Mouse (Mus musculus) frontal cortex, postnatal 25 days (tissue): Measurements from ENCODE around the gene Gna11.

Experiments
- DNase-seq, 2 experiments: peaks; one replicate each; pipeline ENCODE4 v3.0.0; 2022; ENCODE audit warnings: low spot score in 2 of 2

The Gna11 gene

DNA sequence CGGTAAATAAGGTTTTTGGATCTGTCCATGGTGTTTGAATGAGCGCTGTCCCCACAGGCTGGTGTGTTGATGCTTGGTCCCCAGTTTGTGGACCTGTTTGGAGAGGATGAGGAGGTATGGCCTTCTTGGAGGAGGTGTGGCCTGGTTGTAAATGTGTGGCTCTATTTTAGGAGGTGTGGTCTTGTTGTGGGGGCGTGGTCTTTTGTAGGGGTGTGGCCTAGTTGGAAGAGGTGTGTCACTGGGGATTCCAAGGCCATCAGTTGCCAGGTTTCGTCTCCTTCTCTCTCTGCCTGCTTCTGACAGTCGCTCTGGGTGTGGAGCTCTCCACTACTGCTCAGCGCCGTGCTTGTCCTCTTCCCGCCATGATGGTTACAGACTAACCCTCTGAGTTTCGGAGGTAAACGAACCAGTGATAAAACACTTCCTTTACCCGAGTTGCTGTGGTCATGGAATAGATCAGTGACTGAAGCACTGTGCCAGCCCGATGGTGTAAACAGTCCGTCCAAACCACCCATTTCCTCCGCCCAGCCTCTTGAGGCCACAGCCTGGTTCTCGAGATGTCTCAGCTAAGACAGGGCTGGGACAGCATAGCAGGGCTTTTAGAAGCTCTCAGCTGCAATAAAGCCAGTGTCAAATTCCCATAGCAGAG lies 39.9 kb downstream of the Gna11 start:
- DNase-seq, result no peak

DNA sequence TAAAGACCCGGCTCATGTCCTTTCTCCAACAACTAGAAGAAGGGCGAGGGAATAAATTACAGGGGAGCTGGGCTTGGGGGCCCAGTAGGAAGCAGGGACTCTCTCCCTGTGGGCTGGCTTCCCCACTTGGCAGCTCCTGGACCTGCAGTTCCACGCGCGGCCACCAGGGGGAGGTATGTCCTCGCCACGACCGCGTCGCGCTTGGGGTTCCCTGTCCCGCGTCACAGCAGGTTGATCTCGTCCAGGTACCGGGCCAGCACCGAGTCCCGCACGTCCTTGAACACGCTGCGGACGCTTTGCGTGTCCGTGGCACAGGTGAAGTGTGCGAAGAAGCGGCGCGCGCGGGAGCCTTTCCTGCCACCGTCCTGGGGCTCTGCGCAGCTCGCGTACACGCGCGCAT lies 42.3 kb downstream of the Gna11 start:
- DNase-seq, result peak; percentile 91 to 94

DNA sequence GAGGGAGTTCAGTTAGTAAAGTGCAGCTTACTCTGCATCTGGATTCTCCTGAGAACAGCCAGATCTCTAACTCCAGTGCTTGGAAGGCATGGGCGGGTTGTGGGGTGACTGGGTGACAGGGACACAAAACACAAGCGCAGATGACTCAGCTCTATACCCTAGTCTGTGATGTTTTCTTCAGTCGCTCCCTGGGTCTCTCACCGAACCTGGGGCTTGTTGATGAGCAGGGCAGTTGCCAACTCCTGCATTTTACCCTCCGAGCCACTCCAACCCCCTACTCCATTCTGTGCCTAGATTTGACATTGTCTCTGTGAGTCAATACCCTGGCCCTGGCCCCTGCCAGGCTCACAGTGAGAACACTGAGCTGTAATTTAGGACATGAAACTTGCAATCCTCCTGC lies 43.1 kb downstream of the Gna11 start:
- no peak for DNase-seq

DNA sequence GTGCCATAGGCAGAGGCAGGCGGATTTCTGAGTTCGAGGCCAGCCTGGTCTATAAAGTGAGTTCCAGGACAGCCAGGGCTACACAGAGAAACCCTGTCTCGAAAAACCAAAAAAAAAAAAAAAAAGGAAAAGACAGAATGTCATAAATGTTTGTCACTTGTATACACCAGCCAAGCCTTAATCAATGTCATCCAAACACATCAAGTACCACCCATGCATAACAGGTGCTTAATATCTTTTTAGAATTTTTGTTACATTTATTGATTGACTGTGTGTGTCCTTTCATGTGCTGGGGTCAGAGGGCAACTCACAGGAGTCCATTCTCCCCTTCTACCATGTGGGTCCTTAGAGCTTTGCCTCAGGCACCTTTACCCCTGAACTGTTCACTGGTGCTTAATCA lies 45.0 kb downstream of the Gna11 start, which contains the start of gene S1pr4:
Gene S1pr4, minus strand, starts transcription at position 101 of the 400 bp plus-strand sequence.
- DNase-seq, result no peak

DNA sequence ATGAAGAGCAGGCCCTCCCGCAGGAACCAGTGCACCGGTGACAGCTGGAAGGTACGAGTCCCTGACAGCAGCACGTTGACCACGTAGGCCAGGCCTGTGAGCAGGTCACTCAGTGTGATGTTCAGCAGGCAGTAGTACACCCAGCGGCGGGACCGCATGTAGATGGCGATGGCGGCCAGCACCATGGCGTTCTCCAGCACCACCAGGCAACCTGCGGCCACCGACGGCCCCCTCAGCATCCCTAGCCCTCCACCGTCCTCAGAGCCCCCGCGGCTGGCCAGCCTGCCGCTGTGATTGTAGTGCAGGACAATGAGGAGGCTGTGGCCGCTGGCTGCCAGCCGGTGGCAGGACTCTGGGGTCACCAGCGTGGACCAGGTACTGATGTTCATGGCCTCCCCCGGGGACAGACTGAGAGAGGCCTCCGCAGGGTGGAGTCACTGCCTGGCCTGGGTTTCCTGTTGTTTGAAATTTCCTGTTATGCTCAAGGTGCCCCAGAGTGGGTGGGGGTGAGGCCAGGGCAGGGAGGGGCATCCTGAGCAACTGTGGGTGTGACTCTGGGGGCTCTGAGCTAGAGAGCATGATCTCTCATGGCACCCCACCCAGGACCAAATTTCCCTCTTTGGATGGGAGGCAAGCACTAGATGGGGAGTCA lies 45.6 kb downstream of the Gna11 start:
- DNase-seq, result no peak

DNA sequence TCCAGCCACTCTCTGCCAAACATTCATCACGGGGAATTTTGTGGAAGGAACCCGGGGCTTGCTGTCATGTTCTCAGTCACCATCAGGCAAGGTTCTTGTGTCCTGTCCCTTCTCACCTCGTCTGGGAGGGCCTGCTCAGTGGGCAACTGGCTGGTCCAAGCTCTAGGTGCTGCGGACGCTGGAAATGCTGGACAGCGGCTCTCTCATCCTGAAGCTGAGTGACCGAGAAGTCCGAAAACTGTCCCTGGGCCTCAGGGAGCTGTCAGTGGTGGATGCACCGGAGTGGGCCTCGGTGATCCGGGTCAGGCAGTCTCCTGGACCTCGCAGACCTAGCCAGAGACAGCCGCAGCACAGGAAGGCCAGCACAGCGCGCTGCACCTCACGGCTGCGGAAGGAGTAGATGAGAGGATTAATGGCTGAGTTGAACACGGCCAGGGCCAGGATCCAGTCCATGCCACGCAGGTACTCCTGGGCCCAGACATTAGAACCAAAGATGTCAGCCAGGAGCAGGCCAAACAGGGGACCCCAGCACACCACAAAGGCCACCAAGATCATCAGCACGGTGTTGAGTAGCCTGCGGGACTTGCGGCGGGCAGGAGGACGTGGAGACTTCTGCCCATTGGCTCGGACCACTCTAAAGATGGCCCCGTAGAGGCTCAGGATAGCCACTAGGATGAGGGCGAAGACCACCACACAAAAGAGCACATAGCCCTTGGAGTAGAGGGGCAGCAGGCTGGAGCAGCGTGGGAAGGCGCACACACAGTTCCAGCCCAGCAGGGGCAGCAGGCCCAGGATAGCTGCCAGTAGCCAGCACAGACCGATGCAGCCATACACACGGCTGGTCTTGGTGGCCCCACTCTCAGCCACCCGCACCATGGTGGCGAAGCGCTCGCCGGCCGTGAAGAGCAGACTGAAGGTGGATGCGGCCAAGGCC lies 46.4 kb downstream of the Gna11 start:
- no peak for DNase-seq

DNA sequence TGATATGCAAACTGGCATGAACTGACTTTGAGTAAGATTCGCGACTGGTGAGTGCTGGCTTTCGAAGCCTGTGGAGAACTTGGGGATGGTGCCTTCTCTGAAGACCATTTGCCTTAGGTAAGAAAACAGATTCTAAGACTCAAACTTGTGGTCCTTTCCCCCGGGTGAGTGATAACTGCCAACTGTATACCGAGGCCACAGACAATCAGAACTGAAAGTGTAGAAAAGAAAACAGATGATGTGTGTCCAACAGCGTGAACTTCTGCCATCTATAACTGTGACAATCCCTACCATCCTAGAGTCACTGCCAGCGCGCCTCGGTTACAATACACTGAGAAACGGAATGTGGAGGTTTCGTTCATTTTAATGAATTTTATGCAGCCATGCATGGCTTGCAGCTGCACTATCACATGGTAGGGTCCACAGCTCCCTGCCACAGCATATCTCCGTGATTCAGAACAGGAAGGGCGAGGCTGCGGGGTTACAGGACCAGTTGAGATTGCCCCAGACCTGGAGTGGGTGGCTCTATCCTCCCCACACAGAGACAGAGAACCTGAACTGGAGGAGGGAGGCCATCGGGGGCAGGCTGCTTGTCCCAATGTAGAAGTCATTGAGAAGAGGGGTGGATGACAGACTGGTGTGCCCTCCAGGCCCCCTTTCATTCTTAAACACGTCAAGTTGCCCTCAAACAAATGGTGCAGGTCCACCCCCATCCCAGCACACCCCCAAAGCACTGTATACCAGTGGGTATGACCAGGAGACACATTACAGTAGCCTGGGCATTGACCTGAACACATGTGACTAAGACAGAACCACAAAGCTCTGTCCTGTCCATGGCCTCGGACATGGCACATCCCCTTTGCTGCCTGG lies 47.4 kb downstream of the Gna11 start:
- peak in 1 of 2 experiments; percentile 4 for DNase-seq

DNA sequence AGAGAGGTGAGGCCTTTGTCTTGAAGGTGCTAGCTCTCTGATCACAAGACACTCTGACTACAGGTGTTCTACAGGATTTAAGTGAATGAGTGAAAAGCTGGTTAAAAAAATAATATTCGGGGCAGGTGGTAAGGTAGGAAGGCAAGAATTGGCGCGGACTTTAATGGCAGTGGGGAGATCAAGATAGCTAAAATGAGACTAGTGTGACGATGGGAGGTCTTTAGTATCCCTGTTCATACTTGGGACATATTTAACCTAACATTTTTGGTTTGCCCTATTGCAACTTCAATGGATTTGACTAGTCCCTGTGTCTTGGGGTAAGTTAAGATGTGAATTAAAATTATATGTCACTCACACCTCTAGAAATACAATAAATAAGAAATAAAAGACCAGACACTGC lies 48.0 kb downstream of the Gna11 start:
- peak in 1 of 2 experiments; percentile 4 for DNase-seq

DNA sequence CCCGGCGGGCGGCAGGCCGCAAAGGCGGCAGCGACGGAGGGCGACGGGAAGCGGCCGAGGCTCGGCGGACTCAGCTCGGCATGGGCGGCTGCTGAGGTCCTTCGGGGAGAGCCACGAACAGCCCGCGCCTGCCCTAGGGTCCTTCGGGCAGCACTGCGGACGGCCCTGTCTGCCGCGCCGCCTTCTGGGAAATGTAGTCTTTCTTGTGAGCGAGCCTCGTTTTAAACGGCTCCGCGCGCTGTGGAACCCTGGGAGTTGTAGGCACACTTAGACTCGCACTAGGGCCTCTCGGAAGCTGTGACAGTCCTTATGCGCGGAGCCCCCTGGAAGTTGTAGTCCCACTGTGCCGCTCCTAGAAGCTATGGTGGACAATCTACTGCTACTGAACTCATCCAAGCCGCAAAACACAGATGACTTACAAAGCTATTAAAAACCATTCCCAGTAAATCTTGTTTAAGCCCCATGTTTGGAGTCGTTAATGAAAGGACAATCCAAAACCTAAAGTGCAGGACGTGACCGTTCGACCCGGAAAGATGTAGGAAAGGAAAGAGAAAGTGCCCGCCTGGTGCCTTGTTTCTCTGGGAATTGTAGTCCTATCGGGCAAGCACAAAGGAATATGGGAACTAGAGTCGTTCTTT lies 48.6 kb downstream of the Gna11 start, which contains the start of gene Ncln:
Gene Ncln, minus strand, starts transcription at position 129 of the 638 bp plus-strand sequence.
- peak; percentile 96 to 98 for DNase-seq

DNA sequence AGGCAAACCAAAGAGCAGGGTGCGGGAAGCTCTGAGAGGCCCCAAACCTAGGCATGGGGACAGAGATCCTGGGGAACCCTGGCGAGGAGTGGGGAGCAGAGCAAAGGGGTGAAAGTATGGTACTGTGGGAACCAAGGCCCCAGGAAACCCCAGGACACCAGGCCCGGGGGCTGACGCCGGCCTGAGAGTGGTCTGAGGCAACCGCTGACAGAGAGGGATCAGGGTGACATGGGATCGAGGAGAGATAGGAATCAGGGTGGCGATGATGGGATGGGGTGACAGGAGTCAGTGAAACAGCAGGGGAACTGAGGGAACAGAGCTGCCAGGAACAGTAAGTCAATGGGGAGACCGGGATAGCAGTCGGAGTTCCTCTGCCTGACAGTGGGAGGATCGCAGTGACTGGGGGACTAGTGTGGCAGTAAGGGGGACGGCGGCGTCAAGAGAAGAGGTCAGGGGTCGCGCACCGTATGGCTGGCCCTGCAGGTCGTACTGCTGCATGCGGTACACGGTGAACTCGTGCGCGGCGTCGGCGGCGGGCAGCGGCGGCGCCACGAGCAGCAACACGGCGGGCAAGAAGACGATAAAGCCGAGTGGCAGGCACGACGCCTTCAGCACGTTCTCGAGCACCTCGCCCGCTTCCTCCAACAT lies 49.2 kb downstream of the Gna11 start:
- no peak for DNase-seq

DNA sequence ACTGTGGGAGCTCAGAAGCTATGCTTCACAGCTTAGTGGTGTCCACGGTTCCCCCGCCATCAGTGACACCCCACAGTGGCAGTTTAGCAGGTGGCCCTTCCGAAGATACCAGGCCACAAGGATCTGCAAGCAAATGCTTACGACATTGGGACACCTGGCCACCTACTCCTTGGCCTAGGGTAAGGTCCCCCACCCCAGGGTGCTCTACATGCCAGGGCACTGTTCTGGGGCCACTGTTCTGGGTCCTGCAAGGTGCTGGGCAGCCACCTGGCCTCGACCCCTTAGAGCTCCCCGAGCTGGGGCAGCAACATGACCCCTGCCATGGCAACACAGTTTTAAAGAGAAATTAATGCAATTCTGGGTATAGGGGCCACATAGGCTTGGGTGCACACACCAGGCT lies 49.8 kb downstream of the Gna11 start:
- no peak for DNase-seq

DNA sequence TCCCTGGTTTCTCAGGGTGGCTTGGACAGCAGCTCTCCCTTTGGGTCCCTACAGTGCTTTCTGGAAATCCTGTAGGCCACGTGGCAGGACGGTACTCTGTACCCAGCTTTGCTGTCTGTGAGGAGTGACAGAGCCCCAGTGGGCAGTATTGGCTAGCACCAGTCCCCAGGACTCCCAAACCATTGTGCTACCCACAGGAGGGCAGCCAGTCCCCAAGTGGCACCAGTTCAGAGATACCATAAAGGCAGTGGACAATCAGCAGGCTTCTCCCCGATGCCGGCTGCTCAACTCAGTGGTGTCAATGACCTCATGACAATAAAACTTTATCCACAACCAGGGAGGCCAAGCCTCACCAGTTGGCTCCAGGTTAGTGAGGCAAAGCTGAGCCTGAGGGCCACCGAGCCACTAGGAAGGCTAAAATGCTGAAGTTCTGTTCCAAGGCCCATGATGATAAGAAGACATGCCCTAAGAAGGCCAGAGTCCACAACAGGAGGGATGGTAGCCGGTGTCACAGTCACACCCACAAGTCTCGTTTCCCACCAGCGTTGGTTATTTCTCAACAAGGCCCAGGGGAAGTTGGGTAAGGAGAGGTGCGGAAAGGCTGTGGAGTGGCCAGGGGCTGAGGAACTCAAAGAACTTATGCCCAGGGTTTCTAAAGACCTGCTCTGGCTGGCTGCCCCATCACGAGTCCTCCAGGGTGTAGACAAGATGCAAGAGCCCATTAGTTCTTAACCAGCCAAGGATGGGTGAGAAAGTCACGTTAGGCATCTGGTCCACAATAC lies 50.5 kb downstream of the Gna11 start:
- no peak for DNase-seq

DNA sequence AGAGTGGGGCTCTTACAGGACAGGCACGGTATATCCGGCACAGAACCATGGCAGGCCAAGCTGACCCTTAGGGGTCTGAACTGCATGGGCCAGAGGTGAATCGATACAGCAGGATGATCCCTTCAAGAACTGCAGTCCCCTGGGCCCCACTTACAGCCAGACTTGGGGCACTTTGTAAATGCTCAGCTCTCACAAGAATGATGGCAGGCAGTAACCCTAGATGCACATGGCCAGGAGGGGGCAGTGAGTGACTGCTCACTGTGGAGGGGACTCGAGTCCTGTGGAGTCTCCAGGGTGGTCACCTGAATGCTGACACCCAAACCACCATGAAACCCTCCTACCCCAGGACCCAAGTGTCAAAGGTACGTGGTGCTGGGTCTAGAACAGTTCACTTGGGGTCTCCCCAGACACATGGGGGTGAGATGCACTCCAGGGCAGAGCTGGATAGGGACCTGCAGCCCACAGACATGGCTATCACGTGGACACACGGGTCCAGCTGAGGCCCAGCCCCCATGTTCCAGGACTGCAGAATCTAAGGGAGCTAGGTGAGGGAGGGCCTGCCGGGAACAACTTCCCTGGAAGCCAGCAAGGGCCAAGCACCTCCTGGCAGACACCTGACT lies 51.3 kb downstream of the Gna11 start:
- no peak for DNase-seq

DNA sequence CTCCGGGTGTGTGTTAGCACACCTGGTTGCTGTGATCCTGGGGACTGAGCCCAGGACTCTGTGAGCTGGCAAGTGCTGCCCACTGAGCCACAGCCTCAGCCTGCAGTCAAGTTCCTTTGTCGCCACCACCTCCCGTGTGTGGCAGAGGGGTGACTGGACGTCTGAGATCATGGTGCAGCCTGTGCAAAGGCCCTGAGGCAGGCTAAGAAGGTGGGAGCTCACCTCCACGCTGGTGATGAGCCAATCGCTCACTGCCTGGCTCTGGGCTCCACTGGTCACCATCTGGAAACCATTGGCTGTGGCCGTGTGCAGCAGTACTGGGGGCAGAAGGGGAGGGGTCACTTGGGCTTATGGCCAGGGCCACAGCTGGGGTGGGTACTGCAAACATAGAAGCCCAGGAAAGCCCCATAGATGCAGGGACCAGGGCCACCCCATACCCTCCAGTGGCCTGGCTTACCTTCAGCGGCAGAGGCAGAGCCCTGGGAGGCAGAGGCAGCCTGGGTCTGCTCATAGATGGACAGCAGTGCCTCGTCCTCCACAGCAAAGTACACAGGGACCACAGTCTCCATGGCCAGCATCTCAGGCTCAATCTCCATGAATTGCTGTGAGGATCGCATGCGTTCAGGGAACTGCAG lies 52.3 kb downstream of the Gna11 start:
- DNase-seq, result no peak

DNA sequence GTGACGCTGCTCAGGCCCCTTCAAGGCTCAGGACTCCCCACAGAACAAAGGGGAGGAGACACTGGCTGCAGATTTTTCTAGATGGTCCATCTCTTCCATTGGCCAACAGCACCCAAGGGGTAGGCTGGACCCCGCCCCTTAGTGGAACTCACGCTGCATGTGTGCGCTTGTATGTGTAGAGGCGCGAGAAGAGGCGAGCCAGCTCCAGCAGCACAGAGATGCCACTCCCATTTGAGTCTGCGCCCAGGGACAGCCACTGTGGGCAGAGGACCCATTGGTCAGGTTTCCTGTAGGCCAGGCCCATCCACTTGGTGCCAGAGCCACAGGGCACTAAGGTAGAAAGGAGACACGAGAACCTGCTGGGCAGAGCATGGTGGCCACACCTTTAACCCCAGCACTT lies 54.0 kb downstream of the Gna11 start:
- no peak for DNase-seq

DNA sequence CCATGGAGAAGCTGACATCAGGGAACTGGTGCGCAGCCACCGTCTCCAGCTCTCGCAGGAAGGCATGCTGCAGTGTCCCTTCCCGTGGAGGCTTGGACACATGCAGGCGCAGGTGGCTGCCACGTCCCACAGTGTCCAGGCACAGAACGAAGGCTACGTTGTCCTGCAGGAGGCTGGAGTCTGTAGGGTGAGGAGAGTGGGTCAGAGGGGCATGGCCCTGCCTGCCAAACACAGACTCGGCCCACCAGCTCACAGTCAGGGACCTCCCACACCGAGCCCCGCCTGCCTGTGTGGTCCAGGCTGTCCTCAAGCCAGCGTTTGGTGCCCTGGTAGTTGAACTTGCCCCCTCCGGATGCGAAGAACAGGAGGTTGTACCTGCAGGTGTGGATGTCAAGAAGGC lies 55.0 kb downstream of the Gna11 start:
- no peak for DNase-seq

DNA sequence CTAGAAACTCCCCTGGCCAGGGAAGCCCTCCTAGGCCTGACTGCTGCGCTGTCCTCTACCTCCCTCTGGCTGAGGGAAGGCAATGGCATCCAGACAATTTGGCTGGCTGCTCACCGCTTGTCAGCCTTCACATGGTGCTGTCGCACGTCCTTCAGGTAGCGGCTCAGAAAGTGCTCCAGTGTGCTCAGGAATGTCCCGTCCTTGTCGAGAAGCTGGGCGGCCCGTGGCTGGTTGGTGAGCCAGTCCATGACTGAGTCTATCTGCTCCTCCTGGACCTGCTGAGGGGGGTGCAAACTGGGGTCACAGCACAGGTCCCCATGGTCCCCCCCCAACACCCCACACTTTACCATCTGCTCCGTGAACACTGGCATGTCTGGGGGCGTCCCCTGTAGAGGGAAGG lies 56.9 kb downstream of the Gna11 start:
- DNase-seq, result no peak

DNA sequence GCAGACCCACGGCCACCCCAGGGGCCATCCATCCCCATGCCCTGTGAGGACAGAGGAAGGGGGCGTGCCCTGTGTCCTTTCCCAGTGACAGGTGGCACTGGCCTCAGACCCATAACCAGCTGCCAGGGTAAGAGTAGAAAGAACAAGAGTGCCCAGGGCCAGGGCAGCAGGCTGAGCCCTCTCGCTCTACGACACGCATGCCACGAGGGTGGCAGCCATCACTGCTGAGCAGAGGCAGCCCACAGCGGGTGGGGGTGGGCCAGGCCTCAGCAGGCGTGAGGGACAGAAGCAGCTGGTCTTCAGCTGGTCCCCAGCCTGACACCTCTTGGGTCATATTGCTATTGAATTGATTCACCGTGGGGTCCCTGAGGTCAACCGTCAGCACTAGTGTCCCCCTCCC lies 58.5 kb downstream of the Gna11 start:
- DNase-seq, result no peak
